Mouse (Mus musculus) forebrain, embryonic 15.5 days (tissue): ENCODE results near the gene Cpn2. TPM values are rescaled to one million over a fixed set of nuclear protein-coding genes. Genes with fewer than 3 reads are reported as not detected.
A peak's percentile ranks its signal among the peaks of the same experiment; 100 is the strongest.

Experiments
- ATAC-seq: fragments of 200-750 bp; cut with Nextera tagmentation; replicated peaks from 2 replicates; pipeline ENCODE4 v1.8.0; 2017; ENCODE audit warnings: mild to moderate bottlenecking, moderate TSS enrichment, moderate library complexity
- H3K27ac ChIP-seq: fragments of 300-500 bp; sonication (generic); replicated peaks from 2 replicates; pipeline ENCODE4 v1.5.1; 2015; ENCODE audit warnings: mild to moderate bottlenecking, inconsistent platforms
- H3K27me3 ChIP-seq: fragments of 300-500 bp; sonication (generic); 2 replicates; pipeline ENCODE4 v1.6.1; 2015; ENCODE audit warnings: inconsistent platforms
- H3K36me3 ChIP-seq: fragments of 300-500 bp; sonication (generic); 2 replicates; pipeline ENCODE4 v1.6.1; 2015; ENCODE audit warnings: mild to moderate bottlenecking, inconsistent platforms
- H3K4me1 ChIP-seq: fragments of 300-500 bp; sonication (generic); 2 replicates; pipeline ENCODE4 v1.6.1; 2015; ENCODE audit warnings: inconsistent platforms
- H3K4me2 ChIP-seq: fragments of 300-500 bp; sonication (generic); replicated peaks from 2 replicates; pipeline ENCODE4 v1.6.1; 2015; ENCODE audit warnings: mild to moderate bottlenecking, inconsistent platforms
- H3K4me3 ChIP-seq: fragments of 300-500 bp; sonication (generic); 2 replicates; pipeline ENCODE4 v1.5.1; 2015; ENCODE audit warnings: mild to moderate bottlenecking, inconsistent platforms
- H3K9ac ChIP-seq: fragments of 300-500 bp; sonication (generic); replicated peaks from 2 replicates; pipeline ENCODE4 v1.6.1; 2015; ENCODE audit warnings: mild to moderate bottlenecking, inconsistent platforms
- H3K9me3 ChIP-seq: fragments of 300-500 bp; sonication (generic); 2 replicates; pipeline ENCODE4 v1.6.1; 2016; ENCODE audit warnings: inconsistent platforms
- WGBS: fragments of 180-500 bp; shearing (Covaris S2); methylation state at CpG from one replicate; pipeline ENCODE4 v1.1.7; 2015; ENCODE audit warnings: mixed read lengths; 5-methylcytosine and 5-hydroxymethylcytosine counted together
- polyA plus RNA-seq: library from polyadenylated mRNA; unstranded; fragments of >200 nt; fragmentation: Nextera tagmentation; extraction: Ambion mirVana; gene quantifications from 2 replicates; pipeline ENCODE4 v1.2.1, GENCODE M21; 2015

The Cpn2 gene
- not detected in 2 replicates for polyA plus RNA-seq

DNA sequence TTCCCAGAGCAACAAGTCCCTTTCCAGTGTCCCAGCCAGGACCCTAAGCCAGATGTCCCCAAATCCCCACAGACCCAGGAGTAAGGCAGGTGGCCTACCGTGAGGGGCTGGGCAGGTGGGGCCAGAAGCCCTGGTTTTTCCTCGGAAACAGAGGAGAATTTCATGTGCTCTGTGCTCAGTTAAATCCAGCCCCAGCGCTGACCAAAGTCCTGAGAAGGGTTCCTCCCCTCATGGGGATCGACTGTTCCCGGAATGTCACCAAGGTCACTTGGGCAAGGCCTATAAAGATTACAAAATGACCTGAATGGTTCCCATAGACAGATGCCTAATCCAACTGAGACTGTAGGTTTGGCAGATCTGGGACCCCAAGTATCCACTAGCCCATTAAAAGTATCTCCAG is at the start of gene Cpn2:
Gene Cpn2, minus strand, starts transcription at position 141 of the 400 bp plus-strand sequence.
- Histone ChIP-seq H3K27me3 (no peaks in the 10 kb centered on the region), H3K9me3 (no peaks in the 10 kb centered on the region), H3K36me3 (no peaks in the 10 kb centered on the region), H3K27ac (no peak within 1 kb of the TSS), H3K4me3 (no peak within 1 kb of the TSS), H3K4me1 (peaks cover 10% of the 10 kb centered on the region), H3K9ac (no peak within 1 kb of the TSS), H3K4me2 (no peak within 1 kb of the TSS)
- 81% methylated on average over 5 of the region's 5 CpGs for WGBS
- no peak for ATAC-seq

DNA sequence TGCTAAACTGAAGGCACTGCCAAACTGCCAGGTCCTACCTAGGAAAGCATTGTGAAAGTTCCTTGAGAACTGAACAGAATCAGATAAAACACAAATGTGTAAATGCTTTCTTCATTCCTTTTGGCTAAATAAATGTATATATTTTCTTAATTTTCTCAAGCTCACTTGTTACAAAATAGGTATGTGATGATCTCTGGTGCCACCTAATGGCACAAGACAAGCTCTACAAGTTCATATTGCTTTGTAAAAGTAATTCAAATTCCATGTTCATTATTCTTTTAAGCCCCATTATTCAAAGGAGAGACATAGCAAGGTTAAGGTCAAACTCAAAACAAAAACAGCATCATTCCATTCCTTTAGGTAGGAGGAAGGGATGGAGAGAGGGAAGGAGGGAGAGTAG is 46.9 kb upstream of the Cpn2 start:
- H3K27ac ChIP-seq, result no peak overlapping the region
- no peak for ATAC-seq

GRCm38 (mm10) chr16:30310647-30311046 is 43.3 kb upstream of the Cpn2 start, which contains the start of gene Gp5:
TSS of gene Gp5 (minus strand) at chr16:30310779.
- Histone ChIP-seq H3K9ac (peak within 1 kb of the TSS; percentile 56; the same call in 1 of the 2 replicates), H3K27me3 (peaks cover 38% of the 10 kb centered on the region), H3K4me2 (peak within 1 kb of the TSS; percentile 91), H3K27ac (no peak within 1 kb of the TSS), H3K4me1 (peaks cover 18% of the 10 kb centered on the region), H3K36me3 (peaks cover 3% of the 10 kb centered on the region; the same call in 1 of the 2 replicates), H3K4me3 (peak within 1 kb of the TSS; percentile 68), H3K9me3 (no peaks in the 10 kb centered on the region)
- no peak for ATAC-seq

More for the DNA sequence above, 46.9 kb upstream of the Cpn2 start:
- Histone ChIP-seq H3K4me3 (no peak overlapping the region), H3K4me2 (no peak overlapping the region), H3K4me1 (peaks cover 6% of the 10 kb centered on the region), H3K36me3 (peaks cover 3% of the 10 kb centered on the region; the same call in 1 of the 2 replicates), H3K9me3 (no peaks in the 10 kb centered on the region), H3K27me3 (peaks cover 18% of the 10 kb centered on the region; the same call in 1 of the 2 replicates), H3K9ac (no peak overlapping the region)

DNA sequence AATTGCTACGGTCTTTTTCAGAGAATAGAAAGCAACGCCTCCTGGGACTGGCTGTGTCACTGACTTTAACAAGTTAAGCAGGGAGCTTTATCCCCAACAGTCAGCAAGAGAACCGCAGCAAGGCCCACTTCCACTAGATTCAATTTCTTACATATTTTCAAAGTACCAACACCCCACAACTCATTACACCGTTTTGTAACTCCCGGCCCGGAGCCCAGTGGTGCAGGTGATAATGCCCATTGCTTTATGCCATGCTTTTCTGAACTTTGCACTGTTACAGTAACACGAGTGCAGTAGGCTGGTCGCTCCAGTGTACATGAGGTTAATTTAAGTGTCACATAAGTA is 42.8 kb upstream of the Cpn2 start:
- H3K9me3 ChIP-seq, result no peaks in the 10 kb centered on the region
- no peak overlapping the region for H3K4me2 ChIP-seq
- H3K9ac ChIP-seq, result no peak overlapping the region
- no peak overlapping the region for H3K4me3 ChIP-seq
- ATAC-seq, result no peak
- peaks cover 38% of the 10 kb centered on the region for H3K27me3 ChIP-seq
- WGBS, result 56% methylated on average over 8 of the region's 8 CpGs
- no peak overlapping the region for H3K27ac ChIP-seq
- H3K36me3 ChIP-seq, result no peaks in the 10 kb centered on the region; the same call in 1 of the 2 replicates
- H3K4me1 ChIP-seq, result peaks cover 18% of the 10 kb centered on the region

- WGBS, result 4% methylated on average over 34 of the region's 34 CpGs
- H3K27me3 ChIP-seq, result peaks cover 38% of the 10 kb centered on the region
These were observed 42.3 kb upstream of the Cpn2 start for GRCm38 (mm10) chr16:30309395-30310170.

GRCm38 (mm10) chr16:30308616-30309394 is 41.5 kb upstream of the Cpn2 start:
- WGBS, result under 1% methylated on average over 72 of the region's 72 CpGs
- H3K9me3 ChIP-seq, result no peaks in the 10 kb centered on the region
- H3K27ac ChIP-seq, result no peak overlapping the region
- H3K4me3 ChIP-seq, result peak overlapping the region; percentile 68
- peak overlapping the region; percentile 56 for H3K9ac ChIP-seq
- H3K27me3 ChIP-seq, result peaks cover 38% of the 10 kb centered on the region
- H3K4me1 ChIP-seq, result peaks cover 18% of the 10 kb centered on the region
- H3K36me3 ChIP-seq, result no peaks in the 10 kb centered on the region
- peak; percentile 81 for ATAC-seq
- peak overlapping the region; percentile 91 for H3K4me2 ChIP-seq

More at GRCm38 (mm10) chr16:30309395-30310170, 42.3 kb upstream of the Cpn2 start:
- no peak overlapping the region for H3K27ac ChIP-seq
- peak overlapping the region; percentile 68 for H3K4me3 ChIP-seq
- no peaks in the 10 kb centered on the region for H3K9me3 ChIP-seq
- H3K4me1 ChIP-seq, result peaks cover 18% of the 10 kb centered on the region
- no peaks in the 10 kb centered on the region for H3K36me3 ChIP-seq
- H3K4me2 ChIP-seq, result peak overlapping the region; percentile 91
- no peak for ATAC-seq
- peak overlapping the region; percentile 56; the same call in 1 of the 2 replicates for H3K9ac ChIP-seq

GRCm38 (mm10) chr16:30307961-30308615 is 40.8 kb upstream of the Cpn2 start:
- Histone ChIP-seq H3K4me1 (peaks cover 18% of the 10 kb centered on the region), H3K27ac (no peak overlapping the region), H3K36me3 (no peaks in the 10 kb centered on the region), H3K27me3 (peaks cover 38% of the 10 kb centered on the region), H3K9me3 (no peaks in the 10 kb centered on the region), H3K4me3 (peak overlapping the region; percentile 68), H3K9ac (peak overlapping the region; percentile 56), H3K4me2 (peak overlapping the region; percentile 91)
- peak; percentile 35 for ATAC-seq
- 14% methylated on average over 29 of the region's 29 CpGs for WGBS

DNA sequence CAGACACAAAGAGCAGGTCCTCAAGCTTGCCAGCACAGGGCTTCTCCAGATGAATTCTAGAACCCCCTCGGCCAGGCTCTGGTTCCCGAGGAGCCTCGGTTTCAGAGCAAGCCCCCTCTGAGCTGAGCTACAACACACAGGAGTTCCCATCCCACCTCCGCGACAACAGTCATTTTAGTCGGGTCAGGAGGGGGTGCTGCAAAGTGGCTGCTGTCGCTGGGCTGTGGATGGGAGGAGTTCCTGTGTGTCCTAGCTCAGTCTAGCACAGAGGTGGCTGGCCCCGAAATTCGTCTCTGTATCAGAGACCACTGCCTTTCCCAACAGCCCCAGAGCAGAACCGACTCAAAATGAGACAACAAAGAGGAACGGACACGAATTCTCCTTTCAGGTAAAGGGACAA is 40.0 kb upstream of the Cpn2 start:
- no peaks in the 10 kb centered on the region for H3K9me3 ChIP-seq
- no peak overlapping the region for H3K9ac ChIP-seq
- H3K27me3 ChIP-seq, result peaks cover 38% of the 10 kb centered on the region
- H3K4me1 ChIP-seq, result peaks cover 18% of the 10 kb centered on the region
- WGBS, result 56% methylated on average over 12 of the region's 12 CpGs
- no peak overlapping the region for H3K4me2 ChIP-seq
- H3K4me3 ChIP-seq, result no peak overlapping the region
- H3K27ac ChIP-seq, result no peak overlapping the region
- ATAC-seq, result no peak
- H3K36me3 ChIP-seq, result no peaks in the 10 kb centered on the region

DNA sequence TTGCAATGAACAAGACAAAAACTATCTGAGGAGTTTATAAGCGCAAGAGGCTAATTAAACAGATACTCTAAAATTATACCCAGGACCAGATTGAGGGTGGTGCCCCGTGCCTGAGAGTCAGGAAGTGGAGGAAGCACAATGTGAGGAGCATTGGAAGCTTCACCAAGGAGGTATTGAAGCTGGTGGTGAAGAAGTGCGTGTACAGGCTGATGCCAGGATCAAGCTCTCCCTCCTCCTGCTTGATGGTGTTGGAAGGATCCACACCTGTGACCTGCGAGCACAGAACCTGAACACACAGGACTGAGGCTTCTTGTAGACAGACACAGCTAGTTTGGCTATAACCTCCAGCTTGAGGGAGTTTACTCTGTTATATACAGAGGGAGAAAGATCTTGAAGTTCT is 38.8 kb upstream of the Cpn2 start:
- ATAC-seq, result no peak
- H3K4me1 ChIP-seq, result peaks cover 18% of the 10 kb centered on the region

DNA sequence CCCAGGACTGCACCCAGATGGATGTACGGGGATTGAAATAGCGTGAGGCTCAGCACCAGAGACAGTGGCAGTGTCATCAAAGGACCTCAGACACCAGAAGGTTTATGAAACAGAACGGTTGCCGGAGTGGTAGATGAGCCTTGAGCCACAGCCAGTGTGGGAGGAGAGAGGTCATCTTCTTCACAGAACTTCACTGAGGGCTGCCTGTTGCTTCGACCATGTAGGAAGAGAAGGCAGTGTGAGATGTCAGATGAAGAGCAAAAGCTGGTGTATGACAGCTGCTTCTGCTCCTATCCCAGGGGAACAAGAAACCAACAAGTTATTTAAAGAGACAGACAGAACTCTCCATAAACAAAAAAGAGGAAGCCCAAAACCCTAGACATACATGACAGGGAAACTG is 36.9 kb upstream of the Cpn2 start:
- H3K27me3 ChIP-seq, result peaks cover 19% of the 10 kb centered on the region
- no peak overlapping the region for H3K9ac ChIP-seq
- 80% methylated on average over 5 of the region's 5 CpGs for WGBS
- no peaks in the 10 kb centered on the region for H3K9me3 ChIP-seq
- no peak overlapping the region for H3K4me3 ChIP-seq
- no peak overlapping the region for H3K27ac ChIP-seq
- no peak for ATAC-seq
- no peaks in the 10 kb centered on the region for H3K36me3 ChIP-seq
- peaks cover 12% of the 10 kb centered on the region for H3K4me1 ChIP-seq
- H3K4me2 ChIP-seq, result no peak overlapping the region

More for the DNA sequence above, 38.8 kb upstream of the Cpn2 start:
- no peak overlapping the region for H3K4me3 ChIP-seq
- no peak overlapping the region for H3K4me2 ChIP-seq
- no peak overlapping the region for H3K27ac ChIP-seq
- no peaks in the 10 kb centered on the region for H3K9me3 ChIP-seq
- 88% methylated on average over 4 of the region's 4 CpGs for WGBS
- H3K27me3 ChIP-seq, result peaks cover 36% of the 10 kb centered on the region
- no peaks in the 10 kb centered on the region for H3K36me3 ChIP-seq
- no peak overlapping the region for H3K9ac ChIP-seq

DNA sequence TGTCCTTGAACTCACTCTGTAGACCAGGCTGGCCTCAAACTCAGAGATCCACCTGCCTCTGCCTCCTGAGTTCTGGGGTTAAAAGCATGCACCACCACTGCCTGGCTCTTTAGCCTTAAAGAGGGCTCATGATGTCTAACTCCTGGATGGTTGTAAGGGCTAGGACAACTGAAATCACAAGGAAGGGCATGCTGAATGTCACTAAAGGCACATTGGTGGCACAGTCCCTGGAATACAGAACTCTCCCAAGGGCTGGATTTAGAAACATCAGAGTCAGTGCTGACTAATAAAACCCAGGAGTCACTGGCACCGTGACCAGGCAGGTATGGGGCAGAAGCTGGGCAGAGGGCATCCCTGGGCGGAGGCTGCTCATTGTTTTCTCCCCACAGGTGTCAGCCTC is 36.1 kb upstream of the Cpn2 start:
- H3K27me3 ChIP-seq, result peaks cover 14% of the 10 kb centered on the region
- WGBS, result 88% methylated on average over 2 of the region's 2 CpGs
- no peak overlapping the region for H3K9ac ChIP-seq
- no peaks in the 10 kb centered on the region for H3K9me3 ChIP-seq
- H3K4me2 ChIP-seq, result no peak overlapping the region
- ATAC-seq, result no peak
- H3K4me3 ChIP-seq, result no peak overlapping the region
- H3K27ac ChIP-seq, result no peak overlapping the region
- peaks cover 4% of the 10 kb centered on the region for H3K4me1 ChIP-seq
- no peaks in the 10 kb centered on the region for H3K36me3 ChIP-seq

- H3K36me3 ChIP-seq, result no peaks in the 10 kb centered on the region
- H3K27ac ChIP-seq, result no peak overlapping the region
- no peaks in the 10 kb centered on the region for H3K9me3 ChIP-seq
- no peak overlapping the region for H3K4me2 ChIP-seq
- no peak for ATAC-seq
- 85% methylated on average over 6 of the region's 6 CpGs for WGBS
- H3K4me1 ChIP-seq, result no peaks in the 10 kb centered on the region
- H3K4me3 ChIP-seq, result no peak overlapping the region
- peaks cover 6% of the 10 kb centered on the region for H3K27me3 ChIP-seq
- H3K9ac ChIP-seq, result no peak overlapping the region
These were observed 35.4 kb upstream of the Cpn2 start for GRCm38 (mm10) chr16:30302686-30303085.
